In genomic region chr10:77028782-77029296, GRCm38 (mm10) we compare ENCODE assay signal across 26 mouse cellular contexts. TPM values are rescaled to one million over a fixed set of nuclear protein-coding genes. Genes with fewer than 3 reads are reported as not detected.
DNase-seq lines count a peak whose midpoint lies in the region; ATAC-seq lines count a peak whose summit lies in the region.
"Had no signal": no experiment of that assay in that cellular context is flagged by ENCODE, and none has a peak within 500 bp of the region (broad histone marks: within the 10 kb centered on the region; RNA-seq: fewer than 3 reads in every experiment).

No protein-coding gene starts in this region.

- peak; percentile 37 for DNase-seq in kidney, adult 18-20 months
- no peak for DNase-seq in kidney, postnatal 14 days
- DNase-seq in kidney, postnatal 10 days, result no peak
- peak; percentile 25 to 53 for DNase-seq in natural killer cell, adult 2 months (ENCODE audit: low spot score in 2 of 2)
- no peak for DNase-seq in cerebellum, adult 9-10 months
- DNase-seq: adrenal gland, adult 2 months; adrenal gland, postnatal 14 days; cerebellum, adult 11 months; cerebellum, adult 2 months; cerebellum, postnatal 10 days; cerebellum, postnatal 36 days; embryo, embryonic 11 days; forebrain, postnatal 0 days; gastrocnemius, adult 2 months; gastrocnemius, postnatal 14 days; heart, adult 11 months had no signal

- H3K27me3 ChIP-seq in kidney, embryonic 15.5 days, result no peaks in the 10 kb centered on the region
- no peaks in the 10 kb centered on the region for H3K27me3 ChIP-seq in kidney, embryonic 16.5 days (ENCODE audit: insufficient read depth, low read length)
- H3K27me3 ChIP-seq in forebrain, embryonic 15.5 days, result no peaks in the 10 kb centered on the region
- H3K27me3 ChIP-seq: embryonic facial prominence, embryonic 13.5 days; forebrain, embryonic 13.5 days; hindbrain, embryonic 12.5 days had no signal

- H3K4me1 ChIP-seq in kidney, embryonic 15.5 days, result peaks cover 14% of the 10 kb centered on the region
- peaks cover 3% of the 10 kb centered on the region for H3K4me1 ChIP-seq in kidney, embryonic 16.5 days (ENCODE audit: insufficient read depth, low read length)
- peaks cover 5% of the 10 kb centered on the region for H3K4me1 ChIP-seq in forebrain, embryonic 15.5 days

- no peak for ATAC-seq in kidney, embryonic 15.5 days (replicated peaks; ENCODE audit: low FRiP score)
- ATAC-seq in kidney, embryonic 16.5 days (ENCODE audit: low FRiP score, low TSS enrichment), result no peak
- ATAC-seq in forebrain, embryonic 15.5 days (replicated peaks), result no peak
- ATAC-seq: CD4-positive, CD25-positive, alpha-beta regulatory T cell, adult 4 months; forebrain, embryonic 13.5 days; forebrain, postnatal 0 days had no signal

- no peak overlapping the region for H3K9ac ChIP-seq in kidney, embryonic 15.5 days
- H3K9ac ChIP-seq in kidney, embryonic 16.5 days (replicated peaks; ENCODE audit: low read length), result no peak overlapping the region
- H3K9ac ChIP-seq in forebrain, embryonic 15.5 days (replicated peaks), result no peak overlapping the region
- H3K9ac ChIP-seq: embryonic facial prominence, embryonic 13.5 days; forebrain, embryonic 13.5 days; forebrain, postnatal 0 days; hindbrain, embryonic 12.5 days had no signal

- 75% methylated on average over 6 of the region's 6 CpGs for WGBS in kidney, embryonic 15.5 days
- WGBS in kidney, embryonic 16.5 days, result 70% methylated on average over 6 of the region's 6 CpGs
- 72% methylated on average over 6 of the region's 6 CpGs for WGBS in forebrain, embryonic 15.5 days

- no peaks in the 10 kb centered on the region for H3K9me3 ChIP-seq in kidney, embryonic 15.5 days (replicated peaks)
- H3K9me3 ChIP-seq in kidney, embryonic 16.5 days (ENCODE audit: low read length), result no peaks in the 10 kb centered on the region
- H3K9me3 ChIP-seq in forebrain, embryonic 15.5 days, result no peaks in the 10 kb centered on the region
- H3K9me3 ChIP-seq: embryonic facial prominence, embryonic 10.5 days; embryonic facial prominence, embryonic 13.5 days; forebrain, embryonic 13.5 days; hindbrain, embryonic 12.5 days had no signal

- H3K4me3 ChIP-seq in kidney, embryonic 15.5 days (replicated peaks), result no peak overlapping the region
- no peak overlapping the region for H3K4me3 ChIP-seq in kidney, embryonic 16.5 days (ENCODE audit: low read length)
- no peak overlapping the region for H3K4me3 ChIP-seq in forebrain, embryonic 15.5 days
- H3K4me3 ChIP-seq: embryonic facial prominence, embryonic 10.5 days; embryonic facial prominence, embryonic 13.5 days; erythroblast, embryonic 14.5 days; forebrain, embryonic 13.5 days; gastrocnemius, adult 2 months; hindbrain, embryonic 12.5 days had no signal

- H3K27ac ChIP-seq in kidney, embryonic 15.5 days, result peak overlapping the region; percentile 52; the same call in 1 of the 2 replicates
- H3K27ac ChIP-seq in kidney, embryonic 16.5 days (ENCODE audit: low read length), result peak overlapping the region; percentile 36; the same call in 1 of the 2 replicates
- no peak overlapping the region for H3K27ac ChIP-seq in forebrain, embryonic 15.5 days (replicated peaks)
- H3K27ac ChIP-seq: embryonic facial prominence, embryonic 10.5 days; embryonic facial prominence, embryonic 13.5 days; forebrain, embryonic 13.5 days; gastrocnemius, adult 2 months; hindbrain, embryonic 12.5 days had no signal

- H3K36me3 ChIP-seq in kidney, embryonic 15.5 days, result no peaks in the 10 kb centered on the region
- H3K36me3 ChIP-seq in kidney, embryonic 16.5 days (ENCODE audit: insufficient read depth, low read length), result no peaks in the 10 kb centered on the region
- H3K36me3 ChIP-seq in forebrain, embryonic 15.5 days, result no peaks in the 10 kb centered on the region
- H3K36me3 ChIP-seq: embryonic facial prominence, embryonic 10.5 days; embryonic facial prominence, embryonic 13.5 days; hindbrain, embryonic 12.5 days had no signal

- no peak overlapping the region for H3K4me2 ChIP-seq in kidney, embryonic 15.5 days
- no peak overlapping the region for H3K4me2 ChIP-seq in kidney, embryonic 16.5 days (replicated peaks; ENCODE audit: low read depth, low read length)
- H3K4me2 ChIP-seq in forebrain, embryonic 15.5 days (replicated peaks), result no peak overlapping the region
- H3K4me2 ChIP-seq: embryonic facial prominence, embryonic 13.5 days; forebrain, embryonic 13.5 days; heart, embryonic 11.5 days; hindbrain, embryonic 12.5 days had no signal

RNA-seq across cellular contexts. Expression of gene Slc19a1, which starts 3.2 kb away (rescaled TPM):
- polyA plus RNA-seq in kidney, embryonic 15.5 days (2015; fragmentation: Nextera tagmentation; extraction: Ambion mirVana), result 43.1 and 43.7 TPM in 2 replicates
- 58.4 and 60.3 TPM in 2 replicates for polyA plus RNA-seq in kidney, embryonic 16.5 days (2015; fragmentation: Nextera tagmentation; extraction: Ambion mirVana)
- polyA plus RNA-seq in forebrain, embryonic 15.5 days (2015; fragmentation: Nextera tagmentation; extraction: Ambion mirVana), result 35.4 and 37.9 TPM in 2 replicates

Comparison
In these comparisons a context has a peak if more than half of its experiments do, and no peak if none do; other contexts are left out.
1. DNase-seq: peak in kidney, adult 18-20 months (single experiment) and natural killer cell, adult 2 months (2 of 2); none in kidney, postnatal 14 days (single experiment), kidney, postnatal 10 days (single experiment) and cerebellum, adult 9-10 months (single experiment).